Mouse (Mus musculus) cerebellum, adult 8-10 months (tissue): ENCODE results near the gene 1700025G04Rik.

Experiments used
- DNase-seq: peaks from one replicate; pipeline ENCODE4 v3.0.0; 2022

The 1700025G04Rik gene

DNA sequence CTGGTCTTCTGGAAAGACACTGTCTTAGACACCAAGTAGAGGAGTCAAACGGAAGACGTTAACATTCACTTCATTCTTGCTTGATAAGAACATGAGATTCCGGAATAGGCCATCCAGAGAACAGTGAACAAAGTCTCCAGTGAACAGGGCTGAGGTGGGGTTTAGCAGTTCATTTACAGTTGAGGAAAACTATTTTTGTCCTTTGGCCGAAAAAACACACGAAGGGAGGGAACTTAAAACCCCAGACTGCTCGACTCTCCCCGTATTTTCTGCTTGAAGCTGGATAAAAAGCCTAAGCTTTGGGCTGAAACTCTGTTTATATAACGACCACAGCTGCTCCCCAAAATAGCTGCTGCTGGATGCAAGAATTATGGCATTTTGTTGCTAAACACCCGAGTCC, 198.7 kb downstream of the 1700025G04Rik start:
- DNase-seq, result no peak

DNA sequence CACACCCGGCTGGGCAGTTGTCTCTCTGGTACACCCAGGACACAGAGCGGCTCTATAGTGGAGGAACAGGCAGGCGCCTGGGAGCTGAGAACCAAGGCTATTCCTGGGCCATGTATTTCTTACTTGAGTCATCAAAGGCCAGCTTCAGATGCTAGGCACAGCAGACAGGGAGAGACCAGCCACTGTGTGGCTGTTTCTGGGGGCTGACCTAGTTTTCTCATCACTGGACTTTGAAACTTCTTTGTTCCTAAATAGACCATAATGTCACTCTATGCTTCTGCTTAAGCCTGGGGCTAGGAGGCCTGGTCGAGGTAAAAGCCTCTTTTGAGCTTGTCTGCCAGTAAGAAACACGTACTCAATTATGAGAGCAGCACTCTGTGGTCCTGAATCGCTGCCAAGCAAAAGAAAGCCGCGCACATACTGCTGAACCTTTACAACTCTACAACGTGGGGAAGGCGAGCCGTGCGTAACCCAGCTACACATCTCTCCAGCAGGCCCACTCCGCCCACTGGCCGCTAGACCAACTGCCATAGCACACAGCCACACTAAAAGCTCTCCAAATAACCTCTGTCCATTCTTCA, 199.8 kb downstream of the 1700025G04Rik start:
- peak; percentile 34 for DNase-seq

DNA sequence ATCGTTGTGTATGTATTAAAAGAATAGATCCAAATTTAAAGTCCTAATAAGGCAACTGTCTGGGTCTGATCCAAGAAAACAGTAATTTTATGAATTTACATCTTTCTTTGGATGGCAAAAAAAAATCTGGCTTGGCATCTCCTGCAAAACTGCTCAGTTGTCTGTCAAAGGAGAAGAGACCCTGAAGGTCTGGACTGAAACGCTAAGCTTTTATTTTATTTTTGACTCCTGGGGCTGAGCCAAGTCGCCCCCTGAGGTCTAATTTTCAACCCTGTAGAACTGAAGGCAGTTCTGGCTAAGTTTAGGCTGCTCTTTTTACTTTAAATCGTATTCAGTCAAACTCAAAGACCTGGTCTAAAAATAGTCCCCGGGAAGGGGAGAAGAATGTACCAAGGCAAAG, 202.3 kb downstream of the 1700025G04Rik start:
- DNase-seq, result no peak

DNA sequence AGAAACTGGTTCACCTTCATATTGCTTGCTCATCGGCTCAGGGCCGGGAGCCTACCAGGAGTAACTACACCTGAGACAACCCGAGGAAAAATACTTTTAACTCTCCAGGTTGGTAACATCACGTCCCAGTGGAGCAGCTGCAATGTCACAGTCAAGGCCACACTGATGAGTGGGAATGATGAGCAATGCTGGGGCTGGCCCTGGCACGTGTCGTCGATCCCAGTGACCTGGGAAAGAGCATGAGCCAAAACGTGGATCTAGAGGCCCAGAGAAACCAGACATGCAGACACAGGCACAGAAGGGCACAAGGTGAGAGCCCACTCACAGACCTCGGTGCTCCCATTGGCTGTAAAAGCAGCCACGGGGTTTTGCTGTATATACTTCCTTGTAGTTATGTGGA, 202.8 kb downstream of the 1700025G04Rik start:
- no peak for DNase-seq

DNA sequence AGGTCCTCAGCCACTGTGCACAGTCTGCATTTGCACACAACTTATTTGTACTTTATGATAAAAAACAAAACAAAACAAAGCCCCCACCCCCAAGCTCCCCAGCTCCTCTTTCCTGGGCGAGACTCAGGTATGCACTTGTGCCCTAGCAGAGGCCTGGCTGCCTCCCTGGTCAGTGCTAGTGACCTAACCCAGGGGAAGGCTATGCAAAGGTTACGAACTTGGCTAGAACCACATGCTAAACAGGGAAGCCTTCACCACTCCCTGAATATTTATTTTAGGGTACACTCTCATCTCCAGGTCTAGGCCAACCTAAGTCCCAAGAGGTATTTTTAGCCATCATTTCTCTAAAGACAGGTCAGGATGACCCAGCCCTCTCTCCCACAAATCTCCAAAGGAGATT, 203.8 kb downstream of the 1700025G04Rik start:
- DNase-seq, result no peak

DNA sequence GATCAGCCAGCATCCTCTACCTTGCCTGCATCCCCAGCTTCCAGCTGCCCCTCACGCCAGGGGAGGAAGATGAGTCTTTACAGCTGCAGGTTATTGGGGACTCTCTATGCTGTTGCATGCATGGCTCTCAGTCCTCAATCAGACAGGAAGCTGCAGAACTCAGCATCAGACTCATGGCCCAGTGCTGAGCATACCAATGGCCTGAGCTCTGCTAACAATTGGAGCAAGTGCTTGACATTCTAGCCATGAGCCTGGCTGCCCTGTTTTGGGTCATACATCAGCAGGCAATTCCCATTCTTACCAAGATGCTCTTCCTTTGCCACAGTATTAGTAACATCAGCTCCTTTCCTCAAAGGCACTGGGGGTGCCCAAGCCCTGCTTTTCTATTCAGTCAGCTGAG, 208.7 kb downstream of the 1700025G04Rik start:
- no peak for DNase-seq

DNA sequence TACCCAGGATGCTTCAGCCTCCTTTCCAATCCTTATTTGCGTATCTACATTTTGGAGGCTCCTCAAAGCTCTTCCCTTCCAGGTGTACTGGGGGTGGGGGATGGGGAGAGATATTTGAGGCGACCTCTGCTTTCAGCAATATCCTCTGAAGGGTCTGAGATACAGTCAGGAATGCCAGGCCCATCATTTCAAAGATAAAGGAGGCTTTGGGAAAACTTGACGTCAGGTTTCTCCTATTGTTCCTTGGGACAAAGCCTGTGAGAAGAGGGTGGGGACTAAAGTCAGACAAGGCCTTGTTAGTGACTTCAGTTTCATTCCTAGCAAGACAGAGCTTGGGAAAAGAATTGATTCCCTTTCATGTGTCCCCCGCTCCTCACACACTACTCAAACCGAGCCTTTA, 209.2 kb downstream of the 1700025G04Rik start:
- DNase-seq, result no peak

DNA sequence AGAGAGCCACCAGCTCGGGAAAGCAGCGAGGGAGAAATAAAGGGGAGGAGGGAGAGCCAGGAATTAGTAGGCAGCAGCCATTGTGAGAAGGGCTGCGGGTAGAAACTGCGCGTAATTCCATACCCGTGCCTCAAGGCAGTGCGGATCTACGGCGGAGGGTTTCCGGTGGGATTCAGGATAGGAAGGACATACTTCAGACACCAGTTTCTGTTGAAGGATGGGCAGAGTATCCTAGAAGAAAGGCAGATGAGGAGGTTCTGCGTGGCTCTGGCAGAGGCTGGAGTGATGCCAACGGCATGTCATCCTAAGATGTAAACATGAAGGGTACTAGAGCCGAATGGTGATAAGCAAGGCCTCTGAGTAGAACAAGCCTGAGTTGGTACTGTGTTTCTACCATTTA, 210.0 kb downstream of the 1700025G04Rik start:
- no peak for DNase-seq

DNA sequence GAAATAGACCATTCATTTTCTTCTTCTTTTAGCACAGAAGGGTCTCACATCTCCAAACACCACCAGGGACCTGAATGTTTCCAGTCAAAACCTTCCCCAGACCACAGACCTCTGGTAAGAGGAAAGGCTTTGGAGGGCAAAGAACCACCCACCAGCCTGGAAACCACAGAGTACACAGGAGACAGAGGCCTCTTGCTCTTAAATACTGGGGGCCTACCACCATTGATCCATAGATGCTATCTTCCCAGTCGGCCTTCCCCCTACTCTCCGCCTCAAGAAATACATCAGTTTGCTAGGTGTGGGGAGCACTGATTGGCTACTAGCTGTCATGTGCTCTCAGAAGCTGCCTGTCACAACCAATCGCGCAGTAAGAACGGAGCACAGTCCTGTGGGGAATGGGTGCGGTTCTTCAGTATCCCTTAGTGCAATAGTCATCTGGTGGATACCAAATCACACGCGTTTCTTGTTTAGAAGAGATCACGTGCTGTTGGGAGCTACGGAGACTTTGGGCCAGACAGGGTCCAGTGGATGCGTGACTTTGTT, 210.5 kb downstream of the 1700025G04Rik start:
- no peak for DNase-seq

DNA sequence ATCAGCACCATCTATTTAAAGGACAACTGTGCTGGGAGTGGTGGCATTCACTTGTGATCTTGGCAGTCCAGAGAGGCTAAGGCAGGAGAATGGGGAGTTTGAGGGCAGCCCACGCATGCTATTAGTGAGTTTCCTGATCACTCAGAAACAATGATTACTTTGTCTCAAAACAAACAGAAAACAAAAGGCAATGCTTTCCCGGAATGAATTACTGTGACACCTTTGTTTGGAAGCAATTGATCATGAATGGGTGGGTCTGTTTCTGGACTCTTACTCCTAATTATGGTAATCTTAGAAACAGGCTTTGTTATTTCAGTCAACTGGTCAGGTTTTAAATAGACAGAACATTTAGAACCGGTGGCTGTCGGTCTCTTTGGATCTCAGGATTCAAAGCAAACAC, 211.5 kb downstream of the 1700025G04Rik start:
- no peak for DNase-seq

DNA sequence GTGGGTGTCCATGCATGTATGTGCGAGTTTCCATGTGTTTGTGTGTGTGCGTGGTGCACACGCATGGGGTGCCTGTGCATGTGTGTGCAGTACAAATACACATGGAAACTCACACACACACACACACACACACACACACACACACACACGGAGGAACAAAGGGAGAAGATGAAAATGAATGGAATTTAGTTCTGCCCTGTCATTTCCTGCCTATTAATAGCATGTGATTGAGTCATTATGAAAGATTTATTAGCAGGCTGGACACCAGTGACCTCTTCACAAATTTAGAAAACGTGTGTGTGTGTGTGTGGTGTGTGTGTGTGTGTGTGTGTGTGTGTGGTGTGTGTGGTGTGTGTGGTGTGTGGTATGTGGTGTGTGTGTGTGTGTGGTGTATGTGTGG, 217.0 kb downstream of the 1700025G04Rik start:
- no peak for DNase-seq

DNA sequence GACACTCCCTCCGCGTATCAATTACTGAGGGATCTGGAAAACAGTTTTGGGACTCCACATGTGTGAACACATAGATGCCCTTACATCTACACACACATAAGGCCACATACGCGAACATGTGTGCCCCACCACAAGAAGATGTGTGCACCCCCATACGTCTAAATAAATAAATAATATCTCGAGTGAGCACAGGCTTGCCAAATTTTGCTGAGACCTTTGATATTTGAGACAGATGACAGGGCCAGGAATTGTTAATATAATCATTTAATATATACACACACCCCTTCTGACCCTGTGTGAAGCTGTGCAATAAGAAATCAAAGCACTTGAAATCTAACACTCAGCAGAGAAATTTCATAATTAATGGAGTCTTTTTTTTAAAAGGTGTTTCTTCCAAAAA, 225.6 kb downstream of the 1700025G04Rik start:
- DNase-seq, result no peak

DNA sequence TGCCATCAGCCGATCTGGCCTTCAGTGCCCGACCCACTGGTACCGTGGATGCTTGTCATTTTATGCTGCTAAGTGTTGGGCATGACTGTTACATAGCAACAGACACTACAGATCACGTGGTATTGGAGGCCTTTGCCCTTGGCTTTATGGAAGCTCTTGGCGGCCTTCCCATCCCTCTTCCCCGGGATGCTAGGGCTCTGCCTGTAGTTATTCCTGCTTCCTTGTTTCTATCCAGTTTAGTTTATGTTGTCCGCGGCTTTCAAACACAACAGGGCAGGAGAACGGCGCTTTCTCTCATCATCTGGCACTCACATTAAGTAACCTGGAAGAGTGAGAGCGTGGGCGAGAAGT, 226.2 kb downstream of the 1700025G04Rik start:
- DNase-seq, result no peak

DNA sequence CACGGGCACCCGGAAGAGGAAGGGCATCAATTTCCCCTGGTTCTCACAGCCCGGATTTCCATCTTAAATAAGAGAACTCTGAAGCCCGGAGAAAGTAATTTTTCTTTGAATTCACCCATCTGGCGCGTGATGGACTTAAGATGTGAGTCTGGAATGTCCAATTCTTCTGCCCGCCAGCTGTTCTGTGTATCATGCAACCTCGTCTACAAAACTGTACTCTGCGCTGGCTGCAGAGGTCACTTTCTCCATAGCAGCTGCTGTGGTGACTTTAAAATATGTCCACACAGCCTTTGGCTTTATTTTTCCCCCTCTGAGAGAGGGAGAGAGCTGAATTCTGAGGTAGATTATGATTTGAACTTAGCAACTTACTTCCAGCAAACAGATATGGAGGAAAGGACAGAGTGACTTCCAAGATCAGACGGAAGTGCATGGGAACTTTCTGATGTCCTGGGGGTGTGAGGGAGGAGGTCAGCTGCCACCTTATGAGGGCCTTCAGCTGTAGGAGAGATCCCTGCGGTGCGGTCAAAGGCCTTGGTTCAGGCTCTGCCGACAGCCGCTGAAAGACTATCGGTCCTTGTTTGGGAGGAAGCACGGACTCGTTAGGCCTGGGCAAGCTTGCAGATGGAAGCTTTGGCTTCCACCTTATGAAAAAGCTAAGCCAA, 226.7 kb downstream of the 1700025G04Rik start:
- DNase-seq, result no peak

DNA sequence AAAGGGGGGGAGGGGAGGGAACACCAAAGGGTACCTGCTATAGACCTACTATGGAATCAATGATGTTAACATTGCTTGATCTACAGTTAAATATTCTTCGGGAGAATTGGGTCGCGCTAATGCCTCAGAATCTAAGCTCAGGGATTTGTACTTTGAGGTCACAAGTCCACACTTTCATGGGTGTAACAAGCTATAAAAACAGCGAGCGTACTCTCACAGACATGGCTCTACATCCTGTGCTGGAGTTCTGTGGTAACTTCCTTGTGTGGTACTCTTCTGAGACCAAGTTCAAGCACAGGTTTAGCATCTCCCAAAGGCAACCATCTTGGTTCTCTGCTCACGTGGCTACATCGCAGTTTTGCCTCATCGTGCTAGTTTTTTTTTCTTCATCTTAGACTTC, 227.8 kb downstream of the 1700025G04Rik start:
- no peak for DNase-seq

DNA sequence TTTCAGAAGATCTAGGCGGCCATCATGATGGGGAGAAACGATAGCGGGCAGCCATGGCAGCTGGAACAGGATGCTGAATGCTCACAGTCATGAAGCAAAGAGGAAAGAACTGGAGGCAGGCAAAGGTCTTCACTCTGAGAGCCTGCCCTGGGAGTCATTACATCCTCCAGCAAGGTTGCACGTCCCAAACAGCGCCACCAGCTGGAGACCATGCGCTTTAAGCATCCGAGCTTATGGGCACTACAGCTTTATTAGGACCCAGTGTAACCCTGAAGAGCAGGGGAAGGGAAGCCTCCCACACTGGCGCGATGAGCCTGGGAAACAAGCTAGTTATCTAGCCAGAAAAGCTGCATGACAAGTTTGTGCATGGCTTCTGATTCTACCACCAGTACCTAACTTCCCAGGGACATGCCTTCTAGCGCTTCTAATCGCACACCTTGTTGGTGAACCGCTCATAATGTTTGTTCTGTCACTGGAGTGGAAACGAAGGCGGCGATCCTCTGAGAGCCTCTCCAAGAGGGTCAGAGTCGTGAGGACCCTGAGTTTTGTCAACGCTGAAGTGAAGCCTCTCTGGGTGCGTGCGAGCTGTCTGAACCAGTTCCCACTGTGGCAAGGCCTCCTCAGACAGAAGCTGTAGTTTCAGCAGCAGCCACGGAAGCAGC, 228.5 kb downstream of the 1700025G04Rik start:
- DNase-seq, result no peak

DNA sequence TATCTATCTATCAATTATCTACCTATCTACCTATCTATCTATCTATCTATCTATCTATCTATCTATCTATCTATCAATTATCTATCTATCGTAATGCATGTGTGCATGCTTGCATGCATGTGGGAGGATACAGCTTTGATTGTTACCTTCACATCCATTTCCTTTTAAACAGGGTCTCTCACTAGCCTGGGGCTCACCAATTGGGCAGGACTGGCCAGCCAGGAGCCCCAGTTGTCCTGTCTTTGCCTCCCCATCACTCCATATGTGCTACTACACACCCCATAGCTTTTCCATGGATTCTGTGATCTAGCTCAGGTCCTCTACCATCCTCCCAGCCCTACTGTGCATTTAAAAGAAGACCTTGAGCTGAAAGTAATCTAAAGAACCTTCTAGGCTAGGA, 231.5 kb downstream of the 1700025G04Rik start:
- DNase-seq, result no peak

DNA sequence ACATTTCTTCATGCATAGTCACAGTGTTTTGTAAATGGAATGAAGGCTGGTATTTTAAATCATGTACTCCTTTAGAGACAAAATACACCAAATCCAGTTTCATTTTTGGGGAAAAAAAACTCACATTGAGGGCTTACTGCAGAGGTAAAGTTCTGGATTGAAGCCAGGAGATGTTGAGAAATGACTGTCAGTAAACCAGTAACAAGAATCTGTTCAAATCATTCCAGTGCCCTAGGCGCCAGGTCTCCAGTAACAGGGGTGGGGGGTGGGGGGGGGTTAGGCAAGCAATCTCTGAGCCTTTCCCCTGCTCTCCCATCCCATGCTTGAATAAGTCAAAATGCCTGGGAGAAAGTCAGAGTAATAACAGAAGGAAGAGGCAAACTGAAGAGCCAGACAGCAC, 234.4 kb downstream of the 1700025G04Rik start:
- no peak for DNase-seq

DNA sequence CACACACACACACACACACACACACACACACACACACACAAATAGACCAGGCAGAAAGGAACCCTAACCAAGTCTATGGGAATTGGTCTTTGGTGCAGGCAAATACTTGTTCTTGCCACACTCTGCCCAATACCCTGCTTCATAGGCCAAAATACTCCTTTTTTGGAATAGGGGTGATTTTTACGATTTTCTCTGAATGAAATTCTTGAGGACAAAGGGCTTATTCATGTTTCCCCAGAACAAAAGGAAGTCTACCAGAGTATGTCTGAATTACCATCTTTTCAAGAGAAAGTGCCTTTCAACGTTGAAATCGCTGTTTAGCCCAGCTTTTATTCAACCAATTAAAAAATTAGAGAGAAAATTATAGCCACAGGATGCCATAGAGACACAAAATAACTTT, 237.9 kb downstream of the 1700025G04Rik start:
- no peak for DNase-seq

DNA sequence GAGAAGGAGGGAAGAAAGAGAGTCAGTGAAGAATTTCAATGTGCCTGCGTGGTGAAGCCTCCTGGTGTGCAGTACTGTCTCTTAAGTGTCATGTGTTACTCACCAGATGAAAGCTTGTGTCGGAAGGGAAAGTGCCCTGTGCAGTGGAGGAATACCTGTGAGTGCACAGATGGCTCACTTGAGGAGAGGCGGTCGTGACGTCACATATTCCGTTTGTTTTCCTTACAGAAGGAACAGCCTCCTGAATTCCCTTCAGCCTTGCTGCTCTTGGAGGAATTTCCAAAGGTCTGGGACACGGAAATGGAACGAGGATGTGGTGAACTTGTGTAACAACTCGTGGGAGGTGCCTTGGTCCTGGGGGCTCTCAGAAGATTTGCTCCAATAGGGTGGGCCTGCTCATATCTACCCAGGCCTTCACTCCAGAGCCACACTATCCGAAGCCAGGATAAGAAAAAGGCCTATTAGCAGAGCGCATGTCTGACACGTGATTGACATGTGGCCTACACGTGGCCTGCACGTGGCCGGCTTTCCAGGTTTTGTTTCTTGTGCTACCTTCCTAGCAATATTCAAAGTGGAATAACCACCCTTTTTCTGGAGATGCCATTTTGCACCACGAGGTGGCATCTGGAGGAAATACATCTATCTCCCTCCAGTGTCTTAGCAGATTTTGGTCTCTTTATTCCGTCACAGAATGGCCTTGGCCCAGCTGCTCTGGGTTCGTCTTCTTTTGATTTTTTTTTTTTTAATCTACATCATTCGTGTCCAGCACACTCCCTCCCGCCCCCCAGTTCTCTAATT, 238.7 kb downstream of the 1700025G04Rik start:
- DNase-seq, result no peak

DNA sequence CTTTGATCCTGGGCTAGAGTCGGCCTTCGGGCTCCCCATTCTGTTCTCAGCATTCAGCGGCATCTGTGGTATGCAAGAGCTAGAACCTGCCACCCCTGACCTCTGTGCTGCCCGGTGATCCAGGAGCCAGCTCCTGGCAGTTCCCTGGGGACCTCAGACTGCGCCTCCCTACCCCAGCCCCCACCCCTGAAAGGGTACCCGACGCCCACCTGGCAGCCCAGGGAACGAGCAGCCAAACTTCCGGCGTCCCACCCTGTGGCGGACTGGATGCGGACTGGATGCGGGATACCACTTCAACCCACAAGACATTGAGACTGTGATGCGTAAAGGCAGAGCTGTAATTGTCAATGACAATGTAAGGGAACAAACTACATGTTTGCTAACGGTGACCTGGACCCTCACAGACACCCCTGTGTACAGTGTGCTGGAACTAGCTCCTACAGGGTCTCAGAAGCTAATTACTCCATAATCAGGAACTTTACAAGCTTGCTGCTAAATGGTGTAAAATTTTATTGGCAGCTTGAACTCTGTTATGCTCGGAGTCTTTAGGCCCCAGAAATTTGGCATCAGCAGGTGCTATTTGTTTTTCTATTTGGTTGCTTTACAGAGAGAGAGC, 239.8 kb downstream of the 1700025G04Rik start:
- DNase-seq, result no peak

DNA sequence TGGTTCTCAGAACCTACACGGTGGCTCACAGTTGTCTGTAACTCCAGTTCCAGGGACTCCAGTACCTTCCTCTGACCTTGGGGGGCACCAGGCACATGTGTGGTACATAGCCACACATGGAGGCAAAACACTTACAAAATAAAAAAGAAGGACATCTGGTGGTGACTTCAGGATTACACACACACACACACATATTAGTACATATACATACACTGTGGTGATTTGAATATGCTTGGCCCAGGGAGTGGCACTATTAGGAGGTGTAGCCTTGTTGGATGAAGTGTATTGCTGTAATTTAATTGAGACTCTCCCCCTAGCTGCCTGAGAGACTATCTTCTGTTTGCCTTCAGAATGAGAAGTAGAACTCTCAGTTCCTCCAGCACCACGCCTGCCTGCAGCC, 241.6 kb downstream of the 1700025G04Rik start:
- no peak for DNase-seq
